Mouse (Mus musculus) neural tube, embryonic 11.5 days (tissue): ENCODE data around the gene Foxc2. TPM values are rescaled to one million over a fixed set of nuclear protein-coding genes. Genes with fewer than 3 reads are reported as not detected.

ENCODE experiments used
- ATAC-seq: fragments of 200-750 bp; cut with Nextera tagmentation; 2 replicates; pipeline ENCODE4 v1.8.0; 2017; ENCODE audit warnings: moderate number of reproducible peaks, mild to moderate bottlenecking, moderate TSS enrichment, moderate library complexity; ENCODE audit not compliant: insufficient read depth, low FRiP score, low TSS enrichment
- DNase-seq: peaks from one replicate; pipeline ENCODE4 v3.0.0-alpha.2; 2015; ENCODE audit warnings: low spot score
- H3K27ac ChIP-seq: fragments of 300-500 bp; sonication (generic); 2 replicates; pipeline ENCODE4 v1.5.1; 2014; ENCODE audit warnings: low read depth, mild to moderate bottlenecking, low read length
- H3K27me3 ChIP-seq: fragments of 300-500 bp; sonication (generic); 2 replicates; pipeline ENCODE4 v1.6.1; 2014; ENCODE audit warnings: mild to moderate bottlenecking, low read length, mixed read lengths; ENCODE audit not compliant: control insufficient read depth, insufficient read depth
- H3K36me3 ChIP-seq: fragments of 300-500 bp; sonication (generic); 2 replicates; pipeline ENCODE4 v1.6.1; 2014; ENCODE audit warnings: mild to moderate bottlenecking, low read length, moderate library complexity, mixed read lengths; ENCODE audit not compliant: control insufficient read depth, insufficient read depth
- H3K4me1 ChIP-seq: fragments of 300-500 bp; sonication (generic); 2 replicates; pipeline ENCODE4 v1.6.1; 2014; ENCODE audit warnings: low read length, mixed read lengths; ENCODE audit not compliant: control insufficient read depth, insufficient read depth
- H3K4me2 ChIP-seq: fragments of 300-500 bp; sonication (generic); 2 replicates; pipeline ENCODE4 v1.6.1; 2014; ENCODE audit warnings: low read depth, mild to moderate bottlenecking, moderate library complexity
- H3K4me3 ChIP-seq: fragments of 300-500 bp; sonication (generic); 2 replicates; pipeline ENCODE4 v1.5.1; 2014; ENCODE audit warnings: low read depth, low read length
- H3K9ac ChIP-seq: fragments of 300-500 bp; sonication (generic); 2 replicates; pipeline ENCODE4 v1.6.1; 2014; ENCODE audit warnings: mild to moderate bottlenecking, low read length
- H3K9me3 ChIP-seq: fragments of 300-500 bp; sonication (generic); 2 replicates; pipeline ENCODE4 v1.6.1; 2016; ENCODE audit warnings: low read length; ENCODE audit not compliant: control insufficient read depth
- WGBS: fragments of 180-500 bp; shearing (Covaris S2); extraction: QIAGEN DNeasy Blood & Tissue Kit; methylation state at CpG from one replicate; pipeline ENCODE4 v1.1.7; 2014; 5-methylcytosine and 5-hydroxymethylcytosine counted together
- polyA plus RNA-seq: library from polyadenylated mRNA; unstranded; fragments of >200 nt; fragmentation: Nextera tagmentation; extraction: Ambion mirVana; gene quantifications from 2 replicates; pipeline ENCODE4 v1.2.1, GENCODE M21; 2014

Gene Foxc2
- polyA plus RNA-seq, 1 experiment from 2014 or later, result 15.5 TPM

- peaks cover 99% of the 10 kb centered on the region for H3K27me3 ChIP-seq
- no peak within 1 kb of the TSS; the same call in none of the 2 replicates for H3K9ac ChIP-seq
- H3K27ac ChIP-seq, result no peak within 1 kb of the TSS
- DNase-seq (peak; percentile 65), ATAC-seq (peak; percentile 45; the same call in 1 of the 2 replicates)
- WGBS, result under 1% methylated on average over 64 of the region's 83 CpGs
- H3K36me3 ChIP-seq, result no peaks in the 10 kb centered on the region
- H3K9me3 ChIP-seq, result no peaks in the 10 kb centered on the region
- H3K4me2 ChIP-seq, result peak within 1 kb of the TSS; percentile 75
- H3K4me1 ChIP-seq, result peaks cover 12% of the 10 kb centered on the region
- peak within 1 kb of the TSS; percentile 41 for H3K4me3 ChIP-seq
These were observed 31.6 kb upstream of the Foxc2 start, which contains the start of gene Foxf1 for GRCm38 (mm10) chr8:121084210-121084951. TSS of gene Foxf1 (plus strand) at chr8:121084386.

- peaks cover 12% of the 10 kb centered on the region for H3K4me1 ChIP-seq
- H3K27ac ChIP-seq, result no peak overlapping the region
- no peaks in the 10 kb centered on the region for H3K36me3 ChIP-seq
- no peak for DNase-seq
- no peaks in the 10 kb centered on the region for H3K9me3 ChIP-seq
- 1% methylated on average over 30 of the region's 30 CpGs for WGBS
- peak overlapping the region; percentile 41 for H3K4me3 ChIP-seq
- no peak for ATAC-seq
- H3K9ac ChIP-seq, result no peak overlapping the region
- peaks cover 99% of the 10 kb centered on the region for H3K27me3 ChIP-seq
- peak overlapping the region; percentile 75 for H3K4me2 ChIP-seq
These were observed 31.0 kb upstream of the Foxc2 start for GRCm38 (mm10) chr8:121085011-121085410.

- DNase-seq (no peak), ATAC-seq (no peak)
- 23% methylated on average over 3 of the region's 3 CpGs for WGBS
- H3K27ac ChIP-seq, result no peak overlapping the region
- 0 out of 2 replicates have a peak overlapping the region, but pooled peaks have one; percentile 75 for H3K4me2 ChIP-seq
- H3K27me3 ChIP-seq, result peaks cover 99% of the 10 kb centered on the region
- H3K4me3 ChIP-seq, result no peak overlapping the region
- peaks cover 12% of the 10 kb centered on the region for H3K4me1 ChIP-seq
- H3K36me3 ChIP-seq, result no peaks in the 10 kb centered on the region
- H3K9ac ChIP-seq, result no peak overlapping the region
- H3K9me3 ChIP-seq, result no peaks in the 10 kb centered on the region
These were observed 30.4 kb upstream of the Foxc2 start for GRCm38 (mm10) chr8:121085561-121085960.

- DNase-seq, result no peak
- Histone ChIP-seq H3K9me3 (no peaks in the 10 kb centered on the region), H3K4me3 (no peak overlapping the region), H3K27ac (no peak overlapping the region), H3K27me3 (peaks cover 99% of the 10 kb centered on the region), H3K36me3 (no peaks in the 10 kb centered on the region), H3K4me1 (peaks cover 12% of the 10 kb centered on the region), H3K9ac (no peak overlapping the region), H3K4me2 (no peak overlapping the region)
- 3% methylated on average over 19 of the region's 19 CpGs for WGBS
- ATAC-seq, result no peak
These were observed 29.7 kb upstream of the Foxc2 start for GRCm38 (mm10) chr8:121086004-121086900.

GRCm38 (mm10) chr8:121088281-121088680, 27.7 kb upstream of the Foxc2 start:
- Histone ChIP-seq H3K36me3 (no peaks in the 10 kb centered on the region), H3K27ac (no peak overlapping the region), H3K4me1 (peaks cover 8% of the 10 kb centered on the region), H3K4me2 (no peak overlapping the region), H3K4me3 (no peak overlapping the region), H3K9me3 (no peaks in the 10 kb centered on the region), H3K27me3 (peaks cover 97% of the 10 kb centered on the region), H3K9ac (no peak overlapping the region)
- DNase-seq (no peak), ATAC-seq (no peak)
- 2% methylated on average over 8 of the region's 8 CpGs for WGBS

- H3K4me3 ChIP-seq, result no peak overlapping the region
- H3K4me2 ChIP-seq, result no peak overlapping the region
- no peak overlapping the region for H3K9ac ChIP-seq
- H3K9me3 ChIP-seq, result no peaks in the 10 kb centered on the region
- ATAC-seq (no peak), DNase-seq (peak; percentile 47)
- H3K27ac ChIP-seq, result no peak overlapping the region
- no peaks in the 10 kb centered on the region for H3K36me3 ChIP-seq
- peaks cover 91% of the 10 kb centered on the region for H3K27me3 ChIP-seq
- under 1% methylated on average over 39 of the region's 40 CpGs for WGBS
- H3K4me1 ChIP-seq, result peaks cover 8% of the 10 kb centered on the region
These were observed 26.9 kb upstream of the Foxc2 start for GRCm38 (mm10) chr8:121088871-121089630.

GRCm38 (mm10) chr8:121089631-121090380, 26.2 kb upstream of the Foxc2 start:
- ATAC-seq (no peak), DNase-seq (no peak)
- H3K9me3 ChIP-seq, result no peaks in the 10 kb centered on the region
- H3K4me1 ChIP-seq, result peaks cover under 1% of the 10 kb centered on the region; the same call in 1 of the 2 replicates
- 2% methylated on average over 32 of the region's 32 CpGs for WGBS
- H3K9ac ChIP-seq, result no peak overlapping the region
- no peak overlapping the region for H3K4me3 ChIP-seq
- H3K27me3 ChIP-seq, result peaks cover 83% of the 10 kb centered on the region
- H3K36me3 ChIP-seq, result no peaks in the 10 kb centered on the region
- no peak overlapping the region for H3K4me2 ChIP-seq
- H3K27ac ChIP-seq, result no peak overlapping the region

GRCm38 (mm10) chr8:121090716-121091115, 25.3 kb upstream of the Foxc2 start:
- Histone ChIP-seq H3K4me3 (no peak overlapping the region), H3K36me3 (no peaks in the 10 kb centered on the region), H3K27ac (no peak overlapping the region), H3K9ac (no peak overlapping the region), H3K4me2 (no peak overlapping the region), H3K27me3 (peaks cover 74% of the 10 kb centered on the region), H3K9me3 (no peaks in the 10 kb centered on the region), H3K4me1 (no peaks in the 10 kb centered on the region)
- 0% methylated on average over 1 of the region's 1 CpGs for WGBS
- no peak for ATAC-seq
- no peak for DNase-seq
